Mouse (Mus musculus) cerebellum, adult 2 months (tissue): Measurements from ENCODE around the gene Gabrr2.

Source experiments
- CTCF ChIP-seq: fragments of 200-500 bp; IDR thresholded peaks from 2 replicates; pipeline ENCODE4 v1.5.1; 2011; ENCODE audit warnings: low read depth, mild to moderate bottlenecking, control low read depth, low read length, moderate library complexity, borderline replicate concordance; ENCODE audit not compliant: insufficient read depth
- POLR2A ChIP-seq: fragments of 200-500 bp; IDR thresholded peaks from 2 replicates; pipeline ENCODE4 v1.6.1; 2011; ENCODE audit warnings: low read length, control low read depth, borderline replicate concordance; ENCODE audit not compliant: insufficient read depth

GRCm38 (mm10) chr4:33031195-33031960 lies 31.4 kb upstream of the Gabrr2 start, which contains the start of gene Ube2j1:
- TF ChIP-seq POLR2A (peak; percentile 83), CTCF (no peak)
